Mouse (Mus musculus) ES-E14 (cell line): ENCODE data around the gene Utp15. TPM values are rescaled to one million over a fixed set of nuclear protein-coding genes. Genes with fewer than 3 reads are reported as not detected.

Experiments used
- DNase-seq: peaks from one replicate; pipeline ENCODE4 v3.0.0-alpha.2; 2013; ENCODE audit warnings: low read depth, low spot score
- H3K27ac ChIP-seq: 2 replicates; pipeline ENCODE4 v1.5.1; 2012; ENCODE audit warnings: low read depth, mild to moderate bottlenecking, low read length, moderate library complexity, mixed read lengths; ENCODE audit not compliant: poor library complexity, insufficient read depth, severe bottlenecking
- H3K36me3 ChIP-seq: 2 replicates; pipeline ENCODE4 v1.6.1; 2012; ENCODE audit warnings: mild to moderate bottlenecking, low read length, moderate library complexity, mixed read lengths; ENCODE audit not compliant: control insufficient read depth, poor library complexity, insufficient read depth, severe bottlenecking
- H3K4me1 ChIP-seq, 2 experiments: fragments of 150-350 bp in 1 of 2; sonication (generic) in 1 of 2; 2 replicates each; pipeline ENCODE4 v1.6.1; 2012; ENCODE audit warnings: low read length in 2 of 2, mild to moderate bottlenecking in 1 of 2, mixed read lengths in 1 of 2; ENCODE audit not compliant: control insufficient read depth in 2 of 2, insufficient read depth in 2 of 2, poor library complexity in 1 of 2
- H3K4me3 ChIP-seq, 2 experiments: fragments of 150-350 bp in 1 of 2; sonication (generic) in 1 of 2; 2 replicates each; pipeline ENCODE4 v1.5.1; 2012; ENCODE audit warnings: low read length in 2 of 2, low read depth in 1 of 2, mild to moderate bottlenecking in 1 of 2, mixed read lengths in 1 of 2; ENCODE audit not compliant: insufficient read depth in 1 of 2, poor library complexity in 1 of 2, severe bottlenecking in 1 of 2
- H3K9ac ChIP-seq: 2 replicates; pipeline ENCODE4 v1.6.1; 2012; ENCODE audit warnings: low read depth, mild to moderate bottlenecking, low read length, mixed read lengths; ENCODE audit not compliant: poor library complexity, insufficient read depth, severe bottlenecking
- H3K9me3 ChIP-seq: fragments of 150-350 bp; sonication (generic); 2 replicates; pipeline ENCODE4 v1.6.1; 2012; ENCODE audit warnings: low read depth, mild to moderate bottlenecking, low read length; ENCODE audit not compliant: control insufficient read depth, insufficient read depth
- CHD2 ChIP-seq: IDR thresholded peaks from 2 replicates; pipeline ENCODE4 v1.6.1; 2014; ENCODE audit warnings: mild to moderate bottlenecking, low read depth, low read length, inconsistent platforms
- HCFC1 ChIP-seq: IDR thresholded peaks from 2 replicates; pipeline ENCODE4 v1.6.1; 2012; ENCODE audit warnings: low read length, inconsistent platforms, borderline replicate concordance; ENCODE audit not compliant: insufficient read depth
- MAFK ChIP-seq: IDR thresholded peaks from 2 replicates; pipeline ENCODE4 v1.6.1; 2014; ENCODE audit warnings: mild to moderate bottlenecking, low read depth, low read length, inconsistent platforms; ENCODE audit not compliant: insufficient read depth
- ZC3H11A ChIP-seq: IDR thresholded peaks from 2 replicates; pipeline ENCODE4 v1.6.1; 2012; ENCODE audit warnings: low read depth, mild to moderate bottlenecking, inconsistent platforms, low read length, borderline replicate concordance
- ZNF384 ChIP-seq: IDR thresholded peaks from 2 replicates; pipeline ENCODE4 v1.6.1; 2012; ENCODE audit warnings: low read depth, low read length, inconsistent platforms
- in situ Hi-C, 2 experiments: fragments of 600-800 bp; cut with MboI; formaldehyde crosslinking; loops; one replicate each; pipeline ENCODE4 v1.15.1; 2025; ENCODE audit warnings: low sequenced_read_pairs in 2 of 2, inconsistent platforms in 1 of 2; ENCODE audit not compliant: unreplicated experiment in 2 of 2
- total RNA-seq: library from RNA; depleted of rRNA; stranded (reverse); fragments of 300-350 nt; gene quantifications from 2 replicates; pipeline ENCODE4 v1.2.3, GENCODE M21; 2012

Utp15 gene
- total RNA-seq, 1 experiment = 38.9 TPM

- Histone ChIP-seq H3K9ac (no peak overlapping the region), H3K4me1 (no peaks in the 10 kb centered on the region), H3K9me3 (no peaks in the 10 kb centered on the region), H3K36me3 (no peaks in the 10 kb centered on the region), H3K4me3 (no peak overlapping the region), H3K27ac (no peak overlapping the region)
- no peak for DNase-seq
- TF ChIP-seq CHD2 (no peak), ZC3H11A (no peak), HCFC1 (no peak), ZNF384 (no peak), MAFK (no peak)
- in situ Hi-C loops = loop anchor here in 1 of 2 experiments (10.0 kb wide), 1 partner anchor 196 kb away; no protein-coding TSS in a partner anchor
Measured at GRCm38 (mm10) chr13:98230511-98230910, 32.3 kb downstream of the Utp15 start.

GRCm38 (mm10) chr13:98226225-98226624, 36.6 kb downstream of the Utp15 start:
- no peaks in the 10 kb centered on the region for H3K9me3 ChIP-seq
- TF ChIP-seq MAFK = no peak
- TF ChIP-seq HCFC1 = no peak
- TF ChIP-seq CHD2 = no peak
- no peak for TF ChIP-seq ZNF384
- no peak for TF ChIP-seq ZC3H11A
- no peak overlapping the region for H3K4me3 ChIP-seq
- no peaks in the 10 kb centered on the region for H3K36me3 ChIP-seq
- H3K27ac ChIP-seq = no peak overlapping the region
- in situ Hi-C loops = no loop called here
- peaks cover 2 to 3% of the 10 kb centered on the region in 2 experiments; a peak in 1 of 4 replicates for H3K4me1 ChIP-seq
- no peak for DNase-seq
- H3K9ac ChIP-seq = no peak overlapping the region

DNA sequence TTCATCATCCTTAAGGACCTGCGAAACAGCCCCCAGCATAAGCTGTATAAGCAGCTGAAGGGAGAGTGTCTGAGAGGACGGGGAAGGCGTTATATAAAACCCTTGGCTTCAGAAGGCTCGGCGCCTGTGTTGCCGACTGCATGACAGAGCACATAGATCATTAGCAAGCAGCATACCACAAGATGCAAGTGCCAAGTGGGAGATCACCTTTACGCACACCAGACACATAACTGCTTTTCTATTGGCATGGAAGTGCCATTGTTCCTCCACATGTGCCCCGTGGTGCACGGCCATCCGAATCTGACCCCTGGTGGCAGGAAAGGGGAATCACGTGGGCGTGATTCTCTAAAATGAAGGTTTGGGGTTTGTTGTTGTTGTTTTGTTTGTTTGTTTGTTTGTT, 40.0 kb downstream of the Utp15 start:
- in situ Hi-C loops = no loop called here
- peaks cover 2 to 3% of the 10 kb centered on the region in 2 experiments; a peak in 1 of 4 replicates for H3K4me1 ChIP-seq
- H3K36me3 ChIP-seq = no peaks in the 10 kb centered on the region
- TF ChIP-seq MAFK = 0 out of 2 replicates have a peak, but pooled peaks have one; percentile 16
- peak; percentile 81; the same call in 1 of the 2 replicates for TF ChIP-seq ZC3H11A
- no peak for TF ChIP-seq CHD2
- TF ChIP-seq HCFC1 = no peak
- TF ChIP-seq ZNF384 = no peak
- peak overlapping the region in 1 of 2 experiments; percentile 6; a peak in 1 of 4 replicates for H3K4me3 ChIP-seq
- H3K27ac ChIP-seq = no peak overlapping the region
- DNase-seq = no peak
- H3K9ac ChIP-seq = no peak overlapping the region
- no peaks in the 10 kb centered on the region for H3K9me3 ChIP-seq

DNA sequence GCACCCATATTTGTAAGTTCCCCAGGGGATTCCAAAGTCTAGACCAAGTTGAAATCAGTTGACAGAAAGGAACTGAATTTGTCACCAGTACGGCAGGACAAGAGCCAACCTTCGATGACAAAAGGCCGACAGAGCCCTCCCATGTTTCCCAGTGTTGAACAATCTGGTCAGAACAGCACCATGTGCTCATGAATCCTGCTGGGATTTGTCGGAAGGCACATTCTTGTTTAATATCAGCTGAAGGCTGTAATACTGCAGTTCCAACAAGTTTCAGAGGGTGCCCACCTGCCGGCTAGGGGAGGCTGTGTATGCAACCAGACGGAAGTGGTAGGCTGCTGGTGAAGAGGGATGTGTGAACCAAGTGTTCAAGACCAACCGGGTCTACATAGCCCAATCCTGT, 52.7 kb downstream of the Utp15 start:
- Histone ChIP-seq H3K27ac (no peak overlapping the region), H3K36me3 (no peaks in the 10 kb centered on the region), H3K9ac (no peak overlapping the region), H3K9me3 (no peaks in the 10 kb centered on the region), H3K4me3 (no peak overlapping the region), H3K4me1 (peaks cover 0 to 4% of the 10 kb centered on the region in 2 experiments; a peak in 1 of 4 replicates)
- no peak for TF ChIP-seq ZC3H11A
- TF ChIP-seq MAFK = no peak
- TF ChIP-seq ZNF384 = no peak
- no peak for TF ChIP-seq HCFC1
- TF ChIP-seq CHD2 = no peak
- in situ Hi-C loops = no loop called here
- no peak for DNase-seq

DNA sequence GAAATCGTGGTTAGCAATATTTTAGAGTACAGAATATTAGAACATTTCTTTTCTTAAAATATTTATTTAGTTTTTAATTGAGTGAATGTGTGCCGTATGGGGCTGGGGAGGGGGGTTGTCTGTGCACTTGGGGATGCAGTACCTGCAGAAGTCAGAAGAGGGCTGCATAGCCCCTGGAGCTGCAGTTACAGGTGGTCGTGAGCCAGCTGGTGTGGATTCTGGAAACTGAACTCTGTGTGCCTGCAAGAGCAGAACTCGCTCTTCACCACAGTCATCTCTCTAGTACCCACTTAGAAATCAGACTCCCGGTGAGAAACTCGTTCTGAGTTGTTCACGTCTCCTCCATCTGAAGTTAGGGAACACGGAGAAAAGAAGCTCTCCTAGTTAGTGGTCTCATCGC, 54.0 kb downstream of the Utp15 start:
- in situ Hi-C loops = no loop called here
- Histone ChIP-seq H3K36me3 (no peaks in the 10 kb centered on the region), H3K4me1 (peaks cover 0 to 6% of the 10 kb centered on the region in 2 experiments; a peak in 1 of 4 replicates), H3K27ac (no peak overlapping the region), H3K9me3 (no peaks in the 10 kb centered on the region), H3K9ac (no peak overlapping the region), H3K4me3 (no peak overlapping the region)
- TF ChIP-seq HCFC1 (no peak), CHD2 (no peak), ZC3H11A (no peak), ZNF384 (no peak), MAFK (no peak)
- no peak for DNase-seq
